19 mouse cellular contexts compared by ENCODE assay signal in genomic region chr6:99336191-99336590, GRCm38 (mm10).
A peak's percentile ranks its signal among the peaks of the same experiment; 100 is the strongest.
DNase-seq lines count a peak whose midpoint lies in the region; ATAC-seq and TF ChIP-seq lines count a peak whose summit lies in the region.
"Had no signal": no experiment of that assay in that cellular context is flagged by ENCODE, and none has a peak within 500 bp of the region (broad histone marks: within the 10 kb centered on the region; RNA-seq: fewer than 3 reads in every experiment).

No protein-coding gene starts in this region.

- peak; percentile 8 for DNase-seq in kidney, adult 2 months
- no peak for DNase-seq in kidney, adult 11 months
- DNase-seq in kidney, postnatal 0 days (ENCODE audit: low spot score) = peak; percentile 72
- no peak for DNase-seq in kidney, postnatal 4 days
- no peak for DNase-seq in CH12.LX (ENCODE audit: extremely low read depth)
- peak; percentile 58 for DNase-seq in mesoderm, embryonic 11.5 days (ENCODE audit: low read depth, low spot score)
- DNase-seq: adrenal gland, adult 8-10 months; cerebellum, adult 11 months; cerebellum, adult 8-10 months; cerebellum, postnatal 14 days; gastrocnemius, postnatal 25 days; heart, postnatal 36 days had no signal

- TF ChIP-seq EP300 in CH12.LX (IDR thresholded peaks at IDR 0.05; ENCODE audit: low read length) = no peak

- peaks cover 14% of the 10 kb centered on the region for H3K79me2 ChIP-seq in CH12.LX (replicated peaks; ENCODE audit: control insufficient read depth, extremely low read depth, insufficient read depth, poor library complexity, severe bottlenecking)

- TF ChIP-seq CTCF in kidney, adult 2 months (conservative IDR thresholded peaks at IDR 0.05; ENCODE audit: insufficient read depth, insufficient read length, low read depth, low read length) = no peak
- no peak for TF ChIP-seq CTCF in kidney, postnatal 0 days (IDR thresholded peaks at IDR 0.05; ENCODE audit: low read depth)
- TF ChIP-seq CTCF in CH12.LX (conservative IDR thresholded peaks at IDR 0.05 in 1 of 2, IDR thresholded peaks at IDR 0.05 in 1 of 2; ENCODE audit: low read depth in 2 of 2, low read length in 2 of 2) = no peak

- H3K4me2 ChIP-seq in kidney, postnatal 0 days (ENCODE audit: low read length) = no peak overlapping the region
- peak overlapping the region; percentile 82 for H3K4me2 ChIP-seq in CH12.LX (ENCODE audit: insufficient read depth, low read depth, poor library complexity, severe bottlenecking)
- H3K4me2 ChIP-seq: embryonic facial prominence, embryonic 13.5 days; forebrain, embryonic 12.5 days; heart, embryonic 13.5 days; hindbrain, embryonic 15.5 days had no signal

- no peaks in the 10 kb centered on the region for H3K9me3 ChIP-seq in kidney, postnatal 0 days (replicated peaks; ENCODE audit: low read length)
- H3K9me3 ChIP-seq in CH12.LX (replicated peaks; ENCODE audit: low read length) = no peaks in the 10 kb centered on the region
- H3K9me3 ChIP-seq: embryonic facial prominence, embryonic 13.5 days; forebrain, embryonic 12.5 days; G1E; heart, embryonic 13.5 days; hindbrain, embryonic 15.5 days had no signal

- no peak overlapping the region for H3K9ac ChIP-seq in kidney, postnatal 0 days (ENCODE audit: low read depth, low read length)
- peak overlapping the region; percentile 93 for H3K9ac ChIP-seq in CH12.LX (ENCODE audit: insufficient read depth, low read depth)
- H3K9ac ChIP-seq: embryonic facial prominence, embryonic 13.5 days; forebrain, embryonic 12.5 days; heart, embryonic 13.5 days; hindbrain, embryonic 15.5 days had no signal

- no peak for ATAC-seq in kidney, postnatal 0 days (replicated peaks; ENCODE audit: low FRiP score, low read depth)
- ATAC-seq in frontal cortex, adult (ENCODE audit: low TSS enrichment) = no peak
- ATAC-seq: forebrain, embryonic 16.5 days had no signal

- dilution Hi-C loops in CH12.LX (cut with MboI; ENCODE audit: extremely low pct_ligation_motif_present, extremely low pct_unique_long_range_greater_than_20kb, low sequenced_read_pairs) = no loop called here

- no peak for TF ChIP-seq RAD21 in CH12.LX (IDR thresholded peaks at IDR 0.05; ENCODE audit: low read depth, low read length)

- WGBS in kidney, adult 2 months = 52% methylated on average over 5 of the region's 5 CpGs
- 10% methylated on average over 5 of the region's 5 CpGs for WGBS in kidney, postnatal 0 days

- no peak for TF ChIP-seq POLR2A in kidney, adult 2 months (IDR thresholded peaks at IDR 0.05; ENCODE audit: low read depth, low read length)
- TF ChIP-seq POLR2A in CH12.LX (IDR thresholded peaks at IDR 0.05; ENCODE audit: low read depth, low read length) = no peak

- in situ Hi-C loops in CH12.LX (cut with MboI; ENCODE audit: low pct_ligation_motif_present, low pct_unique_long_range_greater_than_20kb, low sequenced_read_pairs) = loop anchor here (5.0 kb wide), 1 partner anchor 51 kb away; no protein-coding TSS in a partner anchor

- H3K27me3 ChIP-seq in kidney, adult 2 months (replicated peaks; ENCODE audit: control insufficient read depth, insufficient read depth, low read length) = no peaks in the 10 kb centered on the region
- H3K27me3 ChIP-seq in kidney, postnatal 0 days (ENCODE audit: insufficient read depth, low read length) = no peaks in the 10 kb centered on the region
- no peaks in the 10 kb centered on the region for H3K27me3 ChIP-seq in CH12.LX (replicated peaks)
- H3K27me3 ChIP-seq: forebrain, embryonic 12.5 days; heart, embryonic 13.5 days had no signal

- H3K36me3 ChIP-seq in kidney, adult 2 months (ENCODE audit: control insufficient read depth, insufficient read depth, low read length) = no peaks in the 10 kb centered on the region
- H3K36me3 ChIP-seq in kidney, postnatal 0 days (ENCODE audit: insufficient read depth, low read length) = no peaks in the 10 kb centered on the region
- no peaks in the 10 kb centered on the region for H3K36me3 ChIP-seq in CH12.LX (replicated peaks in 1 of 2; ENCODE audit: control insufficient read depth in 1 of 2, insufficient read depth in 1 of 2, low read length in 1 of 2)
- H3K36me3 ChIP-seq: embryonic facial prominence, embryonic 13.5 days; forebrain, embryonic 12.5 days; G1E; heart, embryonic 13.5 days; hindbrain, embryonic 15.5 days had no signal

- H3K27ac ChIP-seq in kidney, adult 2 months (ENCODE audit: insufficient read depth, low read depth, low read length) = no peak overlapping the region
- H3K27ac ChIP-seq in kidney, postnatal 0 days = no peak overlapping the region
- peak overlapping the region; percentile 76 for H3K27ac ChIP-seq in CH12.LX (ENCODE audit: insufficient read depth, low read depth)
- H3K27ac ChIP-seq: embryonic facial prominence, embryonic 13.5 days; forebrain, embryonic 12.5 days; heart, embryonic 13.5 days; hindbrain, embryonic 15.5 days had no signal

- H3K4me1 ChIP-seq in kidney, adult 2 months (ENCODE audit: control insufficient read depth, insufficient read depth, low read length) = no peaks in the 10 kb centered on the region
- peaks cover 15% of the 10 kb centered on the region; the same call in 1 of the 2 replicates for H3K4me1 ChIP-seq in kidney, postnatal 0 days (replicated peaks; ENCODE audit: insufficient read depth, low read length)
- H3K4me1 ChIP-seq in CH12.LX (ENCODE audit: control insufficient read depth in 1 of 2, insufficient read depth in 2 of 2) = peaks cover 23 to 82% of the 10 kb centered on the region in 2 experiments

- H3K4me3 ChIP-seq in kidney, adult 2 months (ENCODE audit: insufficient read depth, low read depth, low read length) = no peak overlapping the region
- H3K4me3 ChIP-seq in kidney, postnatal 0 days (replicated peaks; ENCODE audit: low read depth, low read length) = no peak overlapping the region
- peak overlapping the region in 2 of 3 experiments; percentile 13 to 27 for H3K4me3 ChIP-seq in CH12.LX (replicated peaks in 1 of 3; ENCODE audit: low read depth in 2 of 3, low read length in 2 of 3, poor library complexity in 1 of 3)
- H3K4me3 ChIP-seq: embryonic facial prominence, embryonic 13.5 days; forebrain, embryonic 12.5 days; heart, embryonic 13.5 days; hindbrain, embryonic 15.5 days had no signal

TF ChIP-seq in CH12.LX, 34 proteins besides CTCF, POLR2A, EP300 and RAD21:
- no peak for TF ChIP-seq BHLHE40 (IDR thresholded peaks at IDR 0.05; ENCODE audit: low read depth, low read length)
- TF ChIP-seq ZNF384 (IDR thresholded peaks at IDR 0.05; ENCODE audit: low read depth, low read length) = no peak
- no peak for TF ChIP-seq GABPA (IDR thresholded peaks at IDR 0.05; ENCODE audit: insufficient replicate concordance, low read depth, low read length)
- no peak for TF ChIP-seq MAFK (IDR thresholded peaks at IDR 0.05; ENCODE audit: insufficient replicate concordance, low read length)
- TF ChIP-seq E2F4 (IDR thresholded peaks at IDR 0.05; ENCODE audit: insufficient replicate concordance, low read depth, low read length) = no peak
- TF ChIP-seq POLR2AphosphoS2 (IDR thresholded peaks at IDR 0.05; ENCODE audit: low read depth, low read length) = no peak
- no peak for TF ChIP-seq JUND (conservative IDR thresholded peaks at IDR 0.05; ENCODE audit: low read depth, low read length)
- TF ChIP-seq SIN3A (IDR thresholded peaks at IDR 0.05; ENCODE audit: low read length) = no peak; the same call in 1 of the 2 replicates

Comparison
In these comparisons a context has a peak if more than half of its experiments do, and no peak if none do; other contexts are left out.
1. DNase-seq: peak in kidney, adult 2 months (single experiment), kidney, postnatal 0 days (single experiment) and mesoderm, embryonic 11.5 days (single experiment); none in kidney, adult 11 months (single experiment), kidney, postnatal 4 days (0 of 2) and CH12.LX (single experiment).
2. H3K4me3 ChIP-seq: peak in CH12.LX (2 of 3); none in kidney, adult 2 months (single experiment) and kidney, postnatal 0 days (single experiment).